Mouse (Mus musculus) limb, embryonic 11.5 days (tissue): ENCODE results near the gene Cops7a. TPM values are rescaled to one million over a fixed set of nuclear protein-coding genes. Genes with fewer than 3 reads are reported as not detected.
A peak's percentile ranks its signal among the peaks of the same experiment; 100 is the strongest.

Experiments
- ATAC-seq: fragments of 200-750 bp; cut with Nextera tagmentation; 2 replicates; pipeline ENCODE4 v1.8.0; 2017; ENCODE audit warnings: low read depth; ENCODE audit not compliant: insufficient number of reproducible peaks, low FRiP score, low TSS enrichment
- DNase-seq: peaks from one replicate; pipeline ENCODE4 v3.0.0-alpha.2; 2015; ENCODE audit warnings: low spot score
- H3K27ac ChIP-seq: fragments of 300-500 bp; sonication (generic); replicated peaks from 2 replicates; pipeline ENCODE4 v1.5.1; 2014; ENCODE audit warnings: low read depth, mild to moderate bottlenecking, low read length
- H3K27me3 ChIP-seq: fragments of 300-500 bp; sonication (generic); 2 replicates; pipeline ENCODE4 v1.6.1; 2014; ENCODE audit warnings: mild to moderate bottlenecking, low read length, mixed read lengths; ENCODE audit not compliant: control insufficient read depth, insufficient read depth
- H3K36me3 ChIP-seq: fragments of 300-500 bp; sonication (generic); 2 replicates; pipeline ENCODE4 v1.6.1; 2014; ENCODE audit warnings: mild to moderate bottlenecking, low read length, moderate library complexity, mixed read lengths; ENCODE audit not compliant: control insufficient read depth, insufficient read depth
- H3K4me1 ChIP-seq: fragments of 300-500 bp; sonication (generic); 2 replicates; pipeline ENCODE4 v1.6.1; 2014; ENCODE audit warnings: low read length, mixed read lengths; ENCODE audit not compliant: control insufficient read depth, insufficient read depth
- H3K4me2 ChIP-seq: fragments of 300-500 bp; sonication (generic); 2 replicates; pipeline ENCODE4 v1.6.1; 2014; ENCODE audit warnings: low read depth, mild to moderate bottlenecking, moderate library complexity; ENCODE audit not compliant: severe bottlenecking
- H3K4me3 ChIP-seq: fragments of 300-500 bp; sonication (generic); 2 replicates; pipeline ENCODE4 v1.5.1; 2014; ENCODE audit warnings: low read depth, low read length
- H3K9ac ChIP-seq: fragments of 300-500 bp; sonication (generic); 2 replicates; pipeline ENCODE4 v1.6.1; 2014; ENCODE audit warnings: mild to moderate bottlenecking, low read length
- H3K9me3 ChIP-seq: fragments of 300-500 bp; sonication (generic); 2 replicates; pipeline ENCODE4 v1.6.1; 2016; ENCODE audit warnings: low read length; ENCODE audit not compliant: control insufficient read depth
- WGBS: fragments of 180-500 bp; shearing (Covaris S2); extraction: QIAGEN DNeasy Blood & Tissue Kit; methylation state at CpG from one replicate; pipeline ENCODE4 v1.1.7; 2014; 5-methylcytosine and 5-hydroxymethylcytosine counted together
- polyA plus RNA-seq: library from polyadenylated mRNA; unstranded; fragments of >200 nt; fragmentation: Nextera tagmentation; extraction: Ambion mirVana; gene quantifications from 2 replicates; pipeline ENCODE4 v1.2.1, GENCODE M21; 2014

Gene Cops7a
- polyA plus RNA-seq, 1 experiment from 2014 or later = 129 TPM

DNA sequence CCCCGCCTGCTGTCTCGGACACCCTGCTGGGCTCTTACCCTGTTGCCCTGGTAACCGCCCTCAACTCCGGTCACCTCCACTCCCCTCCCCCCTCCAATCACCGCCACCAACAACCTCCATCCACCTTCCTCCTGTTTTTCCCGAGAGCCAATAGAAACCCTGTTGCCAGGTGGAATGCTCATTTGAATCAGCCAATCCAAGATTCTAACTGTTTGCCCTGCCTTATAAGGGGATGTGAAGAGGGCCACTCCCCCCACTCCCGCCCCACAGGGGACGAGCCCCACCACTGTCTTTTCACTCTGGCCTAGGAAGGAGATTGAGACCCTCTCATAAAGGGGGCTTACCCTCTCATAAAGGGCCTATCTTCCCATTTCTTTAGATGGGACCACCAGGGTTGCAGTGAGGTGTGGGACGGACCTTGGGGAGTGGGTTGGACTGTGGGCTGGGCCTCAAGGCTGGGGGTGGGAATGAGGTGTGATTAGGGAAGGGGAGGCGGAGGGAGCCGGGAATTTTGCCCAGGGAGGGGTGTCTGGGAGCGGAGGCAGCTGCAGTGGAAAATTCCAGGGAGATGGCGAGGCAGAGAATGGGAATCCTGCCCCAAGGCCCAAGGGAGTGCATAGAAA, 45.5 kb downstream of the Cops7a start, which contains the start of gene Ptms:
Gene Ptms, minus strand, starts transcription at position 409 of the 623 bp plus-strand sequence.
- ATAC-seq (peak; percentile 88), DNase-seq (peak; percentile 96)
- H3K27me3 ChIP-seq = no peaks in the 10 kb centered on the region
- H3K36me3 ChIP-seq = peaks cover 2% of the 10 kb centered on the region; the same call in 1 of the 2 replicates
- peak within 1 kb of the TSS; percentile 99 for H3K27ac ChIP-seq
- H3K9ac ChIP-seq = peak within 1 kb of the TSS; percentile 56
- under 1% methylated on average over 13 of the region's 13 CpGs for WGBS
- H3K9me3 ChIP-seq = no peaks in the 10 kb centered on the region
- no peak within 1 kb of the TSS; the same call in 1 of the 2 replicates for H3K4me3 ChIP-seq
- H3K4me2 ChIP-seq = peak within 1 kb of the TSS; percentile 30
- H3K4me1 ChIP-seq = peaks cover 38% of the 10 kb centered on the region

DNA sequence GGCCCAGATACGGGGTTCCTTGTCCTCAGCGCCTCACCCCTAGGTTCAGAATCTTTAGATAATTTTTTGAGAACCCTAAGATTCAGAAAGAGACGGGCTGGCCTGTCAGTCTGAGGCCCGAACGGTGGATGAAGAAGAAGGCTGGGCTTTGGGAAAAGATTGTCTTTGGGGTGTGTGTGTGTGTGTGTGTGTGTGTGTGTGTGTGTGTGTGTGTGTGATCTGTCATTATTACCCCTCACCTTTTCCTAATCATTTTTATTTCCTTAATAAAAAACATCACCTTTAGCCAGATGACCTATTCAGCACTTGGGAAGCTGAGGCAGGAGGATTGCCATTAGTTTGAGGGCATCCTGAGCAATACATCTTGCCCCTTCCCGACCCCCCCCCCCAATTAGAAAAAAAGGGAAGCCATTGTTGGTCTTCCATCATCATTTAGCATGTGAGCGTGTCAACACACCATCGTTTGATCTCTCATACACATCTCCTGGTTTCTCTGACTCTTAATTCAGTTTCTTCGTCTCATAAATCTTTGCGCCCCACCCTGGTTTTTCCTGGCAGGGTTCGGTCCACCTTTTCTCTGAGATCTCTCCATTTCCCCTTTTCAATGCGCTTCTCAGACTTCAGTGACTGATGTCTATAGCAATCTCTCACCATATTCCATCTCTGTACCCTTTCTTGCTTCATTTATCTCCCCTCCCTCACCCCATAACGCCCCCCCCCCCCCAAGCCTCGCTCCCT, 46.3 kb downstream of the Cops7a start:
- H3K27me3 ChIP-seq = no peaks in the 10 kb centered on the region
- 20% methylated on average over 14 of the region's 14 CpGs for WGBS
- no peak for DNase-seq
- no peak overlapping the region for H3K9ac ChIP-seq
- H3K9me3 ChIP-seq = no peaks in the 10 kb centered on the region
- peaks cover 39% of the 10 kb centered on the region for H3K4me1 ChIP-seq
- H3K36me3 ChIP-seq = peaks cover 6% of the 10 kb centered on the region
- peak overlapping the region; percentile 99 for H3K27ac ChIP-seq
- peak overlapping the region; percentile 78; the same call in 1 of the 2 replicates for H3K4me3 ChIP-seq
- peak overlapping the region; percentile 98; the same call in 1 of the 2 replicates for H3K4me2 ChIP-seq
- no peak for ATAC-seq

- DNase-seq = no peak
- Histone ChIP-seq H3K9ac (peak overlapping the region; percentile 98), H3K36me3 (peaks cover 11% of the 10 kb centered on the region), H3K4me2 (peak overlapping the region; percentile 98), H3K27ac (peak overlapping the region; percentile 99), H3K4me3 (peak overlapping the region; percentile 78), H3K27me3 (no peaks in the 10 kb centered on the region), H3K4me1 (peaks cover 39% of the 10 kb centered on the region), H3K9me3 (no peaks in the 10 kb centered on the region)
- 13% methylated on average over 7 of the region's 7 CpGs for WGBS
- ATAC-seq = no peak
These were observed 47.0 kb downstream of the Cops7a start for GRCm38 (mm10) chr6:124918331-124918690.

- Histone ChIP-seq H3K27me3 (no peaks in the 10 kb centered on the region), H3K36me3 (peaks cover 11% of the 10 kb centered on the region), H3K4me2 (peak overlapping the region; percentile 98), H3K4me1 (peaks cover 39% of the 10 kb centered on the region), H3K4me3 (peak overlapping the region; percentile 78), H3K27ac (peak overlapping the region; percentile 99), H3K9ac (peak overlapping the region; percentile 98), H3K9me3 (no peaks in the 10 kb centered on the region)
- DNase-seq (peak; percentile 92), ATAC-seq (peak; percentile 59)
- under 1% methylated on average over 52 of the region's 89 CpGs for WGBS
These were observed 47.6 kb downstream of the Cops7a start for GRCm38 (mm10) chr6:124917518-124918330.

GRCm38 (mm10) chr6:124916695-124917517, 48.4 kb downstream of the Cops7a start:
- Histone ChIP-seq H3K36me3 (peaks cover 11% of the 10 kb centered on the region), H3K27me3 (no peaks in the 10 kb centered on the region), H3K27ac (peak overlapping the region; percentile 99), H3K9me3 (no peaks in the 10 kb centered on the region), H3K4me3 (peak overlapping the region; percentile 78), H3K4me2 (peak overlapping the region; percentile 98), H3K9ac (peak overlapping the region; percentile 98), H3K4me1 (peaks cover 39% of the 10 kb centered on the region)
- WGBS = under 1% methylated on average over 45 of the region's 67 CpGs
- DNase-seq (peak; percentile 92), ATAC-seq (peak; percentile 42)

GRCm38 (mm10) chr6:124915942-124916694, 49.2 kb downstream of the Cops7a start:
- Histone ChIP-seq H3K4me3 (peak overlapping the region; percentile 78), H3K9ac (peak overlapping the region; percentile 98), H3K4me1 (peaks cover 34% of the 10 kb centered on the region), H3K9me3 (no peaks in the 10 kb centered on the region), H3K4me2 (peak overlapping the region; percentile 98), H3K36me3 (peaks cover 11% of the 10 kb centered on the region), H3K27ac (no peak overlapping the region), H3K27me3 (no peaks in the 10 kb centered on the region)
- peak; percentile 49 for DNase-seq
- 7% methylated on average over 12 of the region's 12 CpGs for WGBS
- ATAC-seq = no peak

- 23% methylated on average over 21 of the region's 22 CpGs for WGBS
- Histone ChIP-seq H3K9me3 (no peaks in the 10 kb centered on the region), H3K27ac (0 out of 2 replicates have a peak overlapping the region, but pooled peaks have one; percentile 8), H3K27me3 (peaks cover 4% of the 10 kb centered on the region; the same call in 1 of the 2 replicates), H3K4me2 (peak overlapping the region; percentile 98), H3K4me3 (peak overlapping the region; percentile 78), H3K4me1 (peaks cover 26% of the 10 kb centered on the region), H3K36me3 (peaks cover 11% of the 10 kb centered on the region), H3K9ac (peak overlapping the region; percentile 98)
- ATAC-seq (no peak), DNase-seq (no peak)
These were observed 50.0 kb downstream of the Cops7a start for GRCm38 (mm10) chr6:124915160-124915941.
